Comparison of ENCODE assay signal across 9 mouse cellular contexts in the genomic region with DNA sequence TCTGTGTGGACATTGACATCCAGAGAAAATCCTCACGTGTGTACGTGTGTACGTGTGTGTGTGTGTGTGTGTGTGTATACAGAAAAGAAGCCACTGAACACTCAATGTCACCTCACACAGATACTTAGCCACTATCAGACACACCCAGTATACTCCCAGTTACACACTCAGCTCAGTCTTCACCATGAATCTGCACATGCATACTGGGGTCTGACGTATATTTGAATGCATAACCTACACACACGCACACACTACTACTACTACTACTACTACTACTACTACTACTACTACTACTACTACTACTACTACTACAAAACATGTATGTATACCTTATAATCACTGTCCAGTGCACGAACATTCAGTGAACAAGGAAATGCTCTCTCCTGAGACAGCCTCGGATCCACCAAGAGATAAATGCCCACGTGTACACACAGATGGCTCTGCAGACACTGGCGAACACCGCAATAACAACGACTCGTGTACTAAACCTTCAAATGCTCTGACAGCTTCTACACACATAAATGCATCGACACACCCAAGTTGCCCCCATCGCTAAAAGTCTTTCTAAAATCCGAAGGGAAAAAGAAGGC. TPM values are rescaled to one million over a fixed set of nuclear protein-coding genes. Genes with fewer than 3 reads are reported as not detected.
DNase-seq lines count a peak whose midpoint lies in the region; ATAC-seq and TF ChIP-seq lines count a peak whose summit lies in the region.
"Had no signal": no experiment of that assay in that cellular context is flagged by ENCODE, and none has a peak within 500 bp of the region (broad histone marks: within the 10 kb centered on the region; RNA-seq: fewer than 3 reads in every experiment).

No protein-coding gene starts in this region.

- H3K9ac ChIP-seq in limb, embryonic 13.5 days = peak overlapping the region; percentile 50; the same call in 1 of the 2 replicates
- H3K9ac ChIP-seq in stomach, embryonic 15.5 days = no peak overlapping the region

- H3K36me3 ChIP-seq in megakaryocyte, embryonic 14.5 days (replicated peaks; ENCODE audit: low read length) = no peaks in the 10 kb centered on the region
- H3K36me3 ChIP-seq in limb, embryonic 13.5 days = no peaks in the 10 kb centered on the region
- no peaks in the 10 kb centered on the region for H3K36me3 ChIP-seq in stomach, embryonic 15.5 days

- peak overlapping the region; percentile 69 for H3K4me2 ChIP-seq in limb, embryonic 13.5 days (replicated peaks)
- H3K4me2 ChIP-seq in stomach, embryonic 15.5 days = peak overlapping the region; percentile 81

- ATAC-seq in megakaryocyte, adult 5-6 weeks (ENCODE audit: poor library complexity, severe bottlenecking) = no peak
- ATAC-seq in limb, embryonic 13.5 days (ENCODE audit: low FRiP score, low read depth) = peak; percentile 25; the same call in 1 of the 2 replicates
- no peak for ATAC-seq in stomach, embryonic 15.5 days (ENCODE audit: insufficient read depth, low FRiP score, low read depth)

- peaks cover 31% of the 10 kb centered on the region for H3K4me1 ChIP-seq in megakaryocyte, embryonic 14.5 days
- H3K4me1 ChIP-seq in limb, embryonic 13.5 days = peaks cover 18% of the 10 kb centered on the region
- H3K4me1 ChIP-seq in stomach, embryonic 15.5 days = peaks cover 3% of the 10 kb centered on the region; the same call in 1 of the 2 replicates

- no peaks in the 10 kb centered on the region for H3K9me3 ChIP-seq in megakaryocyte, embryonic 14.5 days
- H3K9me3 ChIP-seq in limb, embryonic 13.5 days = no peaks in the 10 kb centered on the region
- H3K9me3 ChIP-seq in stomach, embryonic 15.5 days = no peaks in the 10 kb centered on the region

- H3K27me3 ChIP-seq in megakaryocyte, embryonic 14.5 days (replicated peaks) = peaks cover 19% of the 10 kb centered on the region
- H3K27me3 ChIP-seq in limb, embryonic 13.5 days = no peaks in the 10 kb centered on the region
- no peaks in the 10 kb centered on the region for H3K27me3 ChIP-seq in stomach, embryonic 15.5 days (replicated peaks)

- 55% methylated on average over 15 of the region's 15 CpGs for WGBS in limb, embryonic 13.5 days
- WGBS in stomach, embryonic 15.5 days = 43% methylated on average over 15 of the region's 15 CpGs

- intact Hi-C loops in gastrocnemius, adult 2 months (cut with DNase I) = no loop called here
- intact Hi-C loops in gastrocnemius, postnatal 36 days (cut with DNase I) = no loop called here

- peak overlapping the region; percentile 74 for H3K4me3 ChIP-seq in gastrocnemius, adult 2 months
- H3K4me3 ChIP-seq in megakaryocyte, embryonic 14.5 days (replicated peaks) = peak overlapping the region; percentile 86
- peak overlapping the region; percentile 35; the same call in 1 of the 2 replicates for H3K4me3 ChIP-seq in limb, embryonic 13.5 days
- peak overlapping the region; percentile 40 for H3K4me3 ChIP-seq in stomach, embryonic 15.5 days (replicated peaks)

- peak overlapping the region; percentile 81 for H3K27ac ChIP-seq in gastrocnemius, adult 2 months
- H3K27ac ChIP-seq in limb, embryonic 13.5 days = no peak overlapping the region
- H3K27ac ChIP-seq in stomach, embryonic 15.5 days = no peak overlapping the region

- no peak for DNase-seq in gastrocnemius, adult 2 months
- DNase-seq in gastrocnemius, postnatal 36 days = no peak
- no peak for DNase-seq in layer of hippocampus, postnatal 25 days (ENCODE audit: extremely low spot score in 1 of 2, low spot score in 1 of 2)
- DNase-seq in layer of hippocampus, postnatal 14 days (ENCODE audit: low spot score in 2 of 2) = no peak
- DNase-seq: kidney, adult 18-20 months had no signal

- TF ChIP-seq CTCF in gastrocnemius, adult 2 months (IDR thresholded peaks at IDR 0.05) = no peak

RNA-seq across cellular contexts. Expression of a gene that starts 0.3 kb away (rescaled TPM):
- 1 to 10 TPM; 1.8 to 3.6 TPM for total RNA-seq in gastrocnemius, adult 2 months (2021)
- total RNA-seq in gastrocnemius, postnatal 36 days (2021) = 1 to 10 TPM; 3.0 to 3.8 TPM
- polyA plus RNA-seq in megakaryocyte, embryonic 14.5 days (2012; ENCODE audit: insufficient read depth, low replicate concordance) = not detected in 2 replicates
- not detected in 2 replicates for total RNA-seq in megakaryocyte, adult 5-6 weeks (2015)
- total RNA-seq in megakaryocyte, adult 5-6 weeks (2017) = not detected in 2 replicates
- polyA plus RNA-seq in limb, embryonic 13.5 days (2015; fragmentation: Nextera tagmentation; extraction: Ambion mirVana) = 19.9 and 20.1 TPM in 2 replicates
- 10.1 and 10.4 TPM in 2 replicates for polyA plus RNA-seq in stomach, embryonic 15.5 days (2015; fragmentation: Nextera tagmentation; extraction: Ambion mirVana)
- 1 to 10 TPM; 1.0 to 1.9 TPM for total RNA-seq in layer of hippocampus, postnatal 25 days (2021)
- total RNA-seq in layer of hippocampus, postnatal 14 days (2021) = 1 to 10 TPM; 3.1 to 3.6 TPM

RNA-seq across cellular contexts. Expression of a gene that starts 40.2 kb away (rescaled TPM):
- total RNA-seq in gastrocnemius, adult 2 months (2021) = 10 to 100 TPM; 33.1 to 35.7 TPM
- total RNA-seq in gastrocnemius, postnatal 36 days (2021) = 10 to 100 TPM; 25.2 to 32.2 TPM
- polyA plus RNA-seq in megakaryocyte, embryonic 14.5 days (2012; ENCODE audit: insufficient read depth, low replicate concordance) = 2.2 and 7.3 TPM in 2 replicates
- 25.9 and 36.3 TPM in 2 replicates for total RNA-seq in megakaryocyte, adult 5-6 weeks (2015)
- total RNA-seq in megakaryocyte, adult 5-6 weeks (2017) = 74.2 and 77.7 TPM in 2 replicates
- 62.9 and 66.3 TPM in 2 replicates for polyA plus RNA-seq in limb, embryonic 13.5 days (2015; fragmentation: Nextera tagmentation; extraction: Ambion mirVana)
- 51.0 and 51.8 TPM in 2 replicates for polyA plus RNA-seq in stomach, embryonic 15.5 days (2015; fragmentation: Nextera tagmentation; extraction: Ambion mirVana)
- total RNA-seq in layer of hippocampus, postnatal 25 days (2021) = 10 to 100 TPM; 50.0 to 52.5 TPM
- 10 to 100 TPM; 43.5 to 45.0 TPM for total RNA-seq in layer of hippocampus, postnatal 14 days (2021)

RNA-seq across cellular contexts. Expression of a gene that starts 47.7 kb away (rescaled TPM):
- total RNA-seq in gastrocnemius, adult 2 months (2021) = 10 to 100 TPM; 45.0 to 60.9 TPM
- total RNA-seq in gastrocnemius, postnatal 36 days (2021) = 10 to 100 TPM; 39.5 to 44.0 TPM
- polyA plus RNA-seq in megakaryocyte, embryonic 14.5 days (2012; ENCODE audit: insufficient read depth, low replicate concordance) = 2.9 and 24.0 TPM in 2 replicates
- 49.1 and 49.6 TPM in 2 replicates for total RNA-seq in megakaryocyte, adult 5-6 weeks (2015)
- total RNA-seq in megakaryocyte, adult 5-6 weeks (2017) = 40.5 and 44.4 TPM in 2 replicates
- polyA plus RNA-seq in limb, embryonic 13.5 days (2015; fragmentation: Nextera tagmentation; extraction: Ambion mirVana) = 100 and 104 TPM in 2 replicates
- polyA plus RNA-seq in stomach, embryonic 15.5 days (2015; fragmentation: Nextera tagmentation; extraction: Ambion mirVana) = 60.9 and 62.4 TPM in 2 replicates
- total RNA-seq in layer of hippocampus, postnatal 25 days (2021) = 10 to 100 TPM; 26.6 to 28.0 TPM
- 10 to 100 TPM; 21.2 to 24.3 TPM for total RNA-seq in layer of hippocampus, postnatal 14 days (2021)

RNA-seq across cellular contexts. Expression of a gene that starts 54.9 kb away (rescaled TPM):
- total RNA-seq in gastrocnemius, adult 2 months (2021) = under 1 TPM in 1 of 2 experiments, not detected in 1; 0.33 TPM
- total RNA-seq in gastrocnemius, postnatal 36 days (2021) = under 1 TPM; 0.12 to 0.13 TPM
- polyA plus RNA-seq in megakaryocyte, embryonic 14.5 days (2012; ENCODE audit: insufficient read depth, low replicate concordance) = 13.9 and 46.5 TPM in 2 replicates
- not detected in 2 replicates for total RNA-seq in megakaryocyte, adult 5-6 weeks (2015)
- total RNA-seq in megakaryocyte, adult 5-6 weeks (2017) = not detected in 2 replicates
- 12.9 and 14.4 TPM in 2 replicates for polyA plus RNA-seq in limb, embryonic 13.5 days (2015; fragmentation: Nextera tagmentation; extraction: Ambion mirVana)
- 12.7 and 13.5 TPM in 2 replicates for polyA plus RNA-seq in stomach, embryonic 15.5 days (2015; fragmentation: Nextera tagmentation; extraction: Ambion mirVana)
- 10 to 100 TPM in 1 of 2 experiments, 1 to 10 TPM in 1; 9.3 to 13.1 TPM for total RNA-seq in layer of hippocampus, postnatal 25 days (2021)
- 1 to 10 TPM; 7.8 to 9.9 TPM for total RNA-seq in layer of hippocampus, postnatal 14 days (2021)

Comparison
In these comparisons a context has a peak if more than half of its experiments do, and no peak if none do; other contexts are left out.
1. H3K4me3 ChIP-seq: peak in every context shown above with its lines; median percentile 86 in megakaryocyte, embryonic 14.5 days; 74 in gastrocnemius, adult 2 months; 40 in stomach, embryonic 15.5 days; 35 in limb, embryonic 13.5 days.